Mouse (Mus musculus) thymus, adult 2 months (tissue): ENCODE results near the gene Ampd1. TPM values are rescaled to one million over a fixed set of nuclear protein-coding genes. Genes with fewer than 3 reads are reported as not detected.
A peak's percentile ranks its signal among the peaks of the same experiment; 100 is the strongest.

Experiments
- DNase-seq: peaks from one replicate; pipeline ENCODE4 v3.0.0; 2021
- H3K27ac ChIP-seq: fragments of 200-500 bp; 2 replicates; pipeline ENCODE4 v1.5.1; 2012; ENCODE audit warnings: low read length, control low read depth; ENCODE audit not compliant: control insufficient read depth, insufficient read depth
- H3K27me3 ChIP-seq: fragments of 200-500 bp; 2 replicates; pipeline ENCODE4 v1.6.1; 2012; ENCODE audit warnings: mild to moderate bottlenecking, low read length, moderate library complexity, mixed read lengths; ENCODE audit not compliant: control insufficient read depth, insufficient read depth
- H3K36me3 ChIP-seq: fragments of 200-500 bp; 2 replicates; pipeline ENCODE4 v1.6.1; 2012; ENCODE audit warnings: mild to moderate bottlenecking, low read length, moderate library complexity; ENCODE audit not compliant: control insufficient read depth, insufficient read depth
- H3K4me1 ChIP-seq: fragments of 200-500 bp; replicated peaks from 2 replicates; pipeline ENCODE4 v1.6.1; 2012; ENCODE audit warnings: low read length; ENCODE audit not compliant: control insufficient read depth, insufficient read depth
- H3K4me3 ChIP-seq: fragments of 200-500 bp; 2 replicates; pipeline ENCODE4 v1.5.1; 2012; ENCODE audit warnings: mild to moderate bottlenecking, low read length, control low read depth, moderate library complexity; ENCODE audit not compliant: control insufficient read depth, insufficient read depth
- CTCF ChIP-seq: fragments of 200-500 bp; IDR thresholded peaks from 2 replicates; pipeline ENCODE4 v1.5.1; 2012; ENCODE audit warnings: mild to moderate bottlenecking, control low read depth, low read length, moderate library complexity, borderline replicate concordance; ENCODE audit not compliant: control insufficient read depth, poor library complexity, insufficient read depth; ENCODE audit errors: extremely low read depth
- POLR2A ChIP-seq: fragments of 200-500 bp; IDR thresholded peaks from 2 replicates; pipeline ENCODE4 v1.6.1; 2012; ENCODE audit warnings: mild to moderate bottlenecking, low read length, control low read depth, moderate library complexity; ENCODE audit not compliant: control insufficient read depth, poor library complexity, insufficient read depth; ENCODE audit errors: extremely low read depth
- WGBS: fragments of 180-500 bp; shearing (Covaris S2); methylation state at CpG from one replicate; pipeline ENCODE4 v1.1.7; 2018; 5-methylcytosine and 5-hydroxymethylcytosine counted together
- polyA plus RNA-seq: library from polyadenylated mRNA; depleted of rRNA; stranded (reverse); fragments of >200 nt; gene quantifications from 2 replicates; pipeline ENCODE4 v1.2.3, GENCODE M21; 2012

Gene Ampd1
- polyA plus RNA-seq, 1 experiment: 13.8 TPM

- WGBS: 89% methylated on average over 11 of the region's 11 CpGs
- Histone ChIP-seq H3K27ac (no peak overlapping the region), H3K27me3 (no peaks in the 10 kb centered on the region), H3K4me1 (no peaks in the 10 kb centered on the region), H3K4me3 (no peak overlapping the region), H3K36me3 (no peaks in the 10 kb centered on the region)
- DNase-seq: no peak
- TF ChIP-seq POLR2A (no peak), CTCF (no peak)
Observed at GRCm38 (mm10) chr3:103081051-103081450, 7.2 kb downstream of the Ampd1 start.

- Histone ChIP-seq H3K4me1 (no peaks in the 10 kb centered on the region), H3K36me3 (no peaks in the 10 kb centered on the region), H3K27ac (no peak overlapping the region), H3K27me3 (no peaks in the 10 kb centered on the region), H3K4me3 (no peak overlapping the region)
- WGBS: 96% methylated on average over 17 of the region's 17 CpGs
- no peak for DNase-seq
- TF ChIP-seq CTCF (no peak), POLR2A (no peak)
Observed at GRCm38 (mm10) chr3:103081861-103082453, 8.1 kb downstream of the Ampd1 start.

GRCm38 (mm10) chr3:103082761-103083160 lies 8.9 kb downstream of the Ampd1 start:
- 93% methylated on average over 5 of the region's 5 CpGs for WGBS
- no peaks in the 10 kb centered on the region for H3K27me3 ChIP-seq
- no peak overlapping the region for H3K27ac ChIP-seq
- H3K4me1 ChIP-seq: no peaks in the 10 kb centered on the region
- no peak for TF ChIP-seq CTCF
- TF ChIP-seq POLR2A: no peak
- no peaks in the 10 kb centered on the region for H3K36me3 ChIP-seq
- no peak overlapping the region for H3K4me3 ChIP-seq
- DNase-seq: no peak

GRCm38 (mm10) chr3:103085986-103086385 lies 12.2 kb downstream of the Ampd1 start:
- DNase-seq: no peak
- Histone ChIP-seq H3K4me1 (peaks cover 12% of the 10 kb centered on the region), H3K27ac (no peak overlapping the region), H3K36me3 (no peaks in the 10 kb centered on the region), H3K27me3 (no peaks in the 10 kb centered on the region), H3K4me3 (no peak overlapping the region)
- WGBS: 94% methylated on average over 3 of the region's 3 CpGs
- TF ChIP-seq CTCF (no peak), POLR2A (no peak)

- Histone ChIP-seq H3K27me3 (no peaks in the 10 kb centered on the region), H3K4me3 (no peak overlapping the region), H3K4me1 (peaks cover 32% of the 10 kb centered on the region), H3K36me3 (no peaks in the 10 kb centered on the region), H3K27ac (peak overlapping the region; percentile 75; the same call in 1 of the 2 replicates)
- TF ChIP-seq POLR2A (no peak), CTCF (no peak)
- DNase-seq: peak; percentile 35
- 3% methylated on average over 2 of the region's 2 CpGs for WGBS
Observed at GRCm38 (mm10) chr3:103091753-103092152, 17.9 kb downstream of the Ampd1 start.

- Histone ChIP-seq H3K4me1 (peaks cover 12% of the 10 kb centered on the region), H3K27me3 (no peaks in the 10 kb centered on the region), H3K27ac (no peak overlapping the region), H3K4me3 (no peak overlapping the region), H3K36me3 (no peaks in the 10 kb centered on the region)
- TF ChIP-seq POLR2A: no peak
- no peak for TF ChIP-seq CTCF
- DNase-seq: no peak
- 89% methylated on average over 23 of the region's 23 CpGs for WGBS
Observed at GRCm38 (mm10) chr3:103098662-103099061, 24.8 kb downstream of the Ampd1 start.

GRCm38 (mm10) chr3:103099667-103100066 lies 25.9 kb downstream of the Ampd1 start:
- peak; percentile 9 for DNase-seq
- no peak for TF ChIP-seq POLR2A
- TF ChIP-seq CTCF: no peak
- no peaks in the 10 kb centered on the region for H3K27me3 ChIP-seq
- H3K4me1 ChIP-seq: peaks cover 9% of the 10 kb centered on the region
- no peaks in the 10 kb centered on the region for H3K36me3 ChIP-seq
- no peak overlapping the region for H3K27ac ChIP-seq
- H3K4me3 ChIP-seq: no peak overlapping the region
- WGBS: 84% methylated on average over 6 of the region's 6 CpGs
